Comparison of ENCODE assay signal across 17 mouse cellular contexts in the genomic region with DNA sequence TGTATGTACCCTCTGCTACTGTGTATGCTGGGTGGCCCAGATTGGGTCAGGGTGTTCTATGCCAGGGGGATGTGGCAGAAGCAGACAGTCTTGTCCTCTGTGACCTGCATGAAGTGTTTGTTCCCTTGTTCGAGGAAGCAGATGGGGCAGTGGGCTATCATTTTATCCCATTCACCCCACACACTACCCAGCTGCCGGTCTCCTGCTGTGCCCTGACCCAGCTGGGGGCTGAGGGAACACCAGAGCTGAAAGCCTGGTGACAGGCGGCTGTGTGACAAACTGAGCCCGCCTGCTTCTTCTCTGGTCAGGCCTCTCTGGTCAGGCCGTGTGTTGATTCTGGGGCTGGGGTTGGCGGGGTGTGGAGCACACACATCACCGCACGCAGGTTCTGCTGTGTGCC. TPM values are rescaled to one million over a fixed set of nuclear protein-coding genes. Genes with fewer than 3 reads are reported as not detected.
DNase-seq lines count a peak whose midpoint lies in the region; ATAC-seq and TF ChIP-seq lines count a peak whose summit lies in the region.
"Had no signal": no experiment of that assay in that cellular context is flagged by ENCODE, and none has a peak within 500 bp of the region (broad histone marks: within the 10 kb centered on the region; RNA-seq: fewer than 3 reads in every experiment).

No protein-coding gene starts in this region.

- 0 out of 2 replicates have a peak overlapping the region, but pooled peaks have one; percentile 3 for H3K27ac ChIP-seq in hindbrain, embryonic 13.5 days
- no peak overlapping the region for H3K27ac ChIP-seq in hindbrain, postnatal 0 days
- H3K27ac ChIP-seq in lung, postnatal 0 days (ENCODE audit: low read length) = no peak overlapping the region
- H3K27ac ChIP-seq in ES-E14 (ENCODE audit: insufficient read depth, low read depth, low read length, poor library complexity, severe bottlenecking) = no peak overlapping the region
- peak overlapping the region; percentile 17; the same call in 1 of the 2 replicates for H3K27ac ChIP-seq in midbrain, embryonic 14.5 days (replicated peaks; ENCODE audit: low read depth, low read length)
- H3K27ac ChIP-seq: limb, embryonic 12.5 days; lung, embryonic 15.5 days had no signal

- peaks cover 54% of the 10 kb centered on the region for H3K4me1 ChIP-seq in hindbrain, embryonic 13.5 days (replicated peaks)
- 0 out of 2 replicates have a peak, but pooled peaks cover 7% of the 10 kb centered on the region for H3K4me1 ChIP-seq in hindbrain, postnatal 0 days (ENCODE audit: insufficient read depth, low read length)
- peaks cover 19% of the 10 kb centered on the region for H3K4me1 ChIP-seq in lung, postnatal 0 days (ENCODE audit: insufficient read depth, low read depth, low read length)
- H3K4me1 ChIP-seq in ES-E14 (ENCODE audit: control insufficient read depth in 2 of 2, insufficient read depth in 2 of 2, low read length in 2 of 2, poor library complexity in 1 of 2) = peaks cover 0 to 39% of the 10 kb centered on the region in 2 experiments; a peak in 2 of 4 replicates
- H3K4me1 ChIP-seq in midbrain, embryonic 14.5 days (ENCODE audit: control insufficient read depth, insufficient read depth, low read length) = peaks cover 38% of the 10 kb centered on the region

- H3K9ac ChIP-seq in hindbrain, embryonic 13.5 days = no peak overlapping the region
- H3K9ac ChIP-seq in hindbrain, postnatal 0 days (replicated peaks; ENCODE audit: low read length) = no peak overlapping the region
- H3K9ac ChIP-seq in lung, postnatal 0 days (replicated peaks; ENCODE audit: low read depth) = no peak overlapping the region
- peak overlapping the region; percentile 26 for H3K9ac ChIP-seq in ES-E14 (ENCODE audit: insufficient read depth, low read depth, low read length, poor library complexity, severe bottlenecking)
- H3K9ac ChIP-seq in midbrain, embryonic 14.5 days (replicated peaks; ENCODE audit: low read length) = no peak overlapping the region
- H3K9ac ChIP-seq: limb, embryonic 12.5 days; lung, embryonic 15.5 days had no signal

- 19% methylated on average over 8 of the region's 8 CpGs for WGBS in hindbrain, embryonic 13.5 days
- 24% methylated on average over 8 of the region's 8 CpGs for WGBS in hindbrain, postnatal 0 days
- 49% methylated on average over 8 of the region's 8 CpGs for WGBS in lung, postnatal 0 days
- WGBS in midbrain, embryonic 14.5 days = 14% methylated on average over 8 of the region's 8 CpGs

- in situ Hi-C loops in ES-E14 (cut with MboI; ENCODE audit: low sequenced_read_pairs in 2 of 2, unreplicated experiment in 2 of 2) = no loop called here

- H3K27me3 ChIP-seq in hindbrain, embryonic 13.5 days = peaks cover 36% of the 10 kb centered on the region
- peaks cover 17% of the 10 kb centered on the region for H3K27me3 ChIP-seq in hindbrain, postnatal 0 days (ENCODE audit: insufficient read depth, low read length)
- H3K27me3 ChIP-seq in lung, postnatal 0 days (replicated peaks; ENCODE audit: insufficient read depth, low read length) = no peaks in the 10 kb centered on the region
- H3K27me3 ChIP-seq in midbrain, embryonic 14.5 days (ENCODE audit: control insufficient read depth, insufficient read depth, low read length) = peaks cover 12% of the 10 kb centered on the region; the same call in 1 of the 2 replicates

- ATAC-seq in hindbrain, embryonic 13.5 days (ENCODE audit: low FRiP score) = no peak
- no peak for ATAC-seq in hindbrain, postnatal 0 days
- ATAC-seq in lung, postnatal 0 days = no peak
- ATAC-seq in midbrain, embryonic 14.5 days (ENCODE audit: low FRiP score, low TSS enrichment) = no peak
- ATAC-seq: forebrain, embryonic 16.5 days had no signal

- TF ChIP-seq EP300 in lung, postnatal 0 days (IDR thresholded peaks at IDR 0.05) = no peak

- no peaks in the 10 kb centered on the region for H3K36me3 ChIP-seq in hindbrain, embryonic 13.5 days
- H3K36me3 ChIP-seq in hindbrain, postnatal 0 days (ENCODE audit: insufficient read depth, low read length) = no peaks in the 10 kb centered on the region
- H3K36me3 ChIP-seq in lung, postnatal 0 days (ENCODE audit: insufficient read depth, low read length) = peaks cover 9% of the 10 kb centered on the region
- H3K36me3 ChIP-seq in ES-E14 (ENCODE audit: control insufficient read depth, insufficient read depth, low read length, poor library complexity, severe bottlenecking) = peaks cover 48% of the 10 kb centered on the region
- H3K36me3 ChIP-seq in midbrain, embryonic 14.5 days (ENCODE audit: control insufficient read depth, insufficient read depth, low read length) = no peaks in the 10 kb centered on the region

- H3K9me3 ChIP-seq in hindbrain, embryonic 13.5 days = no peaks in the 10 kb centered on the region
- H3K9me3 ChIP-seq in hindbrain, postnatal 0 days (ENCODE audit: low read length) = no peaks in the 10 kb centered on the region
- H3K9me3 ChIP-seq in lung, postnatal 0 days (ENCODE audit: low read length) = no peaks in the 10 kb centered on the region
- no peaks in the 10 kb centered on the region; the same call in 1 of the 2 replicates for H3K9me3 ChIP-seq in ES-E14 (ENCODE audit: control insufficient read depth, insufficient read depth, low read depth, low read length)
- H3K9me3 ChIP-seq in midbrain, embryonic 14.5 days (ENCODE audit: control insufficient read depth, low read length) = no peaks in the 10 kb centered on the region
- H3K9me3 ChIP-seq: limb, embryonic 12.5 days; lung, embryonic 15.5 days had no signal

- H3K4me2 ChIP-seq in hindbrain, embryonic 13.5 days = no peak overlapping the region
- H3K4me2 ChIP-seq in hindbrain, postnatal 0 days (ENCODE audit: low read depth, low read length) = no peak overlapping the region
- H3K4me2 ChIP-seq in lung, postnatal 0 days (replicated peaks; ENCODE audit: low read depth, low read length) = 0 out of 2 replicates have a peak overlapping the region, but pooled peaks have one; percentile 4
- H3K4me2 ChIP-seq in midbrain, embryonic 14.5 days (ENCODE audit: low read length) = peak overlapping the region; percentile 27
- H3K4me2 ChIP-seq: limb, embryonic 12.5 days; lung, embryonic 15.5 days had no signal

- no peak overlapping the region for H3K4me3 ChIP-seq in hindbrain, embryonic 13.5 days
- H3K4me3 ChIP-seq in hindbrain, postnatal 0 days (ENCODE audit: low read length) = no peak overlapping the region
- H3K4me3 ChIP-seq in lung, postnatal 0 days (ENCODE audit: low read depth, low read length) = no peak overlapping the region
- peak overlapping the region; percentile 1 to 9; a peak in 2 of 4 replicates for H3K4me3 ChIP-seq in ES-E14 (ENCODE audit: insufficient read depth in 1 of 2, low read depth in 1 of 2, low read length in 2 of 2, poor library complexity in 1 of 2, severe bottlenecking in 1 of 2)
- no peak overlapping the region for H3K4me3 ChIP-seq in midbrain, embryonic 14.5 days (replicated peaks; ENCODE audit: low read depth, low read length)
- H3K4me3 ChIP-seq: limb, embryonic 12.5 days; lung, embryonic 15.5 days had no signal

- no peak for TF ChIP-seq CTCF in hindbrain, postnatal 0 days (IDR thresholded peaks at IDR 0.05; ENCODE audit: low read depth)
- no peak for TF ChIP-seq CTCF in lung, postnatal 0 days (IDR thresholded peaks at IDR 0.05)

- no peak for DNase-seq in hindbrain, postnatal 0 days (ENCODE audit: low spot score)
- DNase-seq in lung, postnatal 0 days (ENCODE audit: low spot score) = no peak
- no peak for DNase-seq in lung, postnatal 36 days
- DNase-seq in ES-E14 (ENCODE audit: low read depth, low spot score) = no peak
- DNase-seq in midbrain, embryonic 14.5 days = no peak
- no peak for DNase-seq in urinary bladder, postnatal 25 days (ENCODE audit: low spot score)
- DNase-seq in left cerebral cortex, adult 9 months (ENCODE audit: low spot score in 2 of 2) = no peak
- DNase-seq: adrenal gland, postnatal 10 days; cerebellum, postnatal 36 days; gastrocnemius, postnatal 36 days; heart, postnatal 14 days; kidney, adult 9 months had no signal

TF ChIP-seq in ES-E14, 5 proteins besides CTCF, POLR2A, EP300 and RAD21:
- TF ChIP-seq HCFC1 (IDR thresholded peaks at IDR 0.05; ENCODE audit: borderline replicate concordance, insufficient read depth, low read length) (no peak), CHD2 (IDR thresholded peaks at IDR 0.05; ENCODE audit: low read depth, low read length) (no peak), MAFK (IDR thresholded peaks at IDR 0.05; ENCODE audit: insufficient read depth, low read depth, low read length) (no peak)

RNA-seq across cellular contexts. Expression of a gene that starts 5.0 kb away (rescaled TPM):
- 1.5 and 1.8 TPM in 2 replicates for polyA plus RNA-seq in hindbrain, embryonic 13.5 days (2015; fragmentation: Nextera tagmentation; extraction: Ambion mirVana)
- 1.6 and 3.5 TPM in 2 replicates for total RNA-seq in hindbrain, postnatal 0 days (2014; rRNA removed)
- 0.44 and 0.46 TPM in 2 replicates for polyA plus RNA-seq in hindbrain, postnatal 0 days (2015; fragmentation: Nextera tagmentation; extraction: Ambion mirVana)
- 9.7 and 10.3 TPM in 2 replicates for polyA plus RNA-seq in lung, postnatal 0 days (2015; fragmentation: Nextera tagmentation; extraction: Ambion mirVana)
- total RNA-seq in ES-E14 (2012; rRNA removed) = 256 and 507 TPM in 2 replicates
- polyA plus RNA-seq in midbrain, embryonic 14.5 days (2014; fragmentation: Nextera tagmentation; extraction: Ambion mirVana) = 1.2 and 1.7 TPM in 2 replicates
- total RNA-seq: monocyte, adult 5-6 weeks had no signal

Comparison
In these comparisons a context has a peak if more than half of its experiments do, and no peak if none do; other contexts are left out.
1. H3K27ac ChIP-seq: peak in hindbrain, embryonic 13.5 days (single experiment) and midbrain, embryonic 14.5 days (single experiment); none in hindbrain, postnatal 0 days (single experiment), lung, postnatal 0 days (single experiment) and ES-E14 (single experiment).
2. H3K4me2 ChIP-seq: peak in lung, postnatal 0 days (single experiment) and midbrain, embryonic 14.5 days (single experiment); none in hindbrain, embryonic 13.5 days (single experiment) and hindbrain, postnatal 0 days (single experiment).
3. H3K4me3 ChIP-seq: peak in ES-E14 (2 of 2); none in hindbrain, embryonic 13.5 days (single experiment), hindbrain, postnatal 0 days (single experiment), lung, postnatal 0 days (single experiment) and midbrain, embryonic 14.5 days (single experiment).